Mouse (Mus musculus): ENCODE results near the gene Gm4181. TPM values are rescaled to one million over a fixed set of nuclear protein-coding genes. Genes with fewer than 3 reads are reported as not detected.

The Gm4181 gene
- not detected for polyA plus RNA-seq (2015; fragmentation: Illumina TruSeq; extraction: RNeasy Lipid Tissue Mini Kit (QIAGEN cat#74804); ENCODE audit: insufficient read depth, low read depth, low replicate concordance)

DNA sequence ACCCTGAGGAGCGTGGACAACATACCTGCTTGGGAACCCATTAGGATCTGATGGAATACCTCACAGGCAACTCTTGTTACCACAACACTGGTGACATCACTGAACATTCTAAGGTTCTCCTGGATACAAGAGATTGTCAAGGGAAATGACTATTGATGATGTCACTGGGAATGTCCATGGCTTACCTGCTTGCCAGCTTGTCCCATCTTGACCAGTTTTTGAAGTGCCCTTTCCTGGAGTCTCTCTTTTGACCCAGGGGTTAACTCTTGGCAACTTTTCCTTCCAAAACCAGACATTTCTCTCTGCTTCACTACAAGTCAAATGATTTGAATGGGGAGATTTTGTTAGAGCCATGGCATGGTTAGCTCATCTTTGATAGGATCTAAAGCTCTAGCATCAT lies at the start of gene Gm4181:
Gene Gm4181 (minus strand): TSS at position 101 of the 400 bp plus-strand sequence.

DNA sequence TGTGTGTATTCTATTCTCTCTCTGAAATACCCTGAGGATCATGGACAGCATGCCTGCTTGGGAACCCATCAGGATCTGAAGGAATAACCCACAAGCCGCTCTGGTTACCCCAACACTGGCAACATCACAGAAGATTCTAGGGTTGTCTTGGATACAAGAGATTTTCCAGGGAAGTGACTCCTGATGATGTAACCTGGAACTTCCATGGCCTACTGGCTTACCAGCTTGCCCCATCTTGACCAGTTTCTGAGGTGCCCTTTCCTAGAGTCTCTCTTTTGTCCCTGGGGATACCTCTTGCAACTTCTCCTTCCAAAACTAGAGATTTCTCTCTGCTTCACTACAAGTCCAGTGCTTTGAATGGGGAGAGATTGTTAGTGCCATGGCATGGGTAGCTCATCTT lies 24.3 kb downstream of the Gm4181 start, which contains the start of gene Gm17078:
Gene Gm17078 (minus strand): TSS at position 101 of the 400 bp plus-strand sequence.

DNA sequence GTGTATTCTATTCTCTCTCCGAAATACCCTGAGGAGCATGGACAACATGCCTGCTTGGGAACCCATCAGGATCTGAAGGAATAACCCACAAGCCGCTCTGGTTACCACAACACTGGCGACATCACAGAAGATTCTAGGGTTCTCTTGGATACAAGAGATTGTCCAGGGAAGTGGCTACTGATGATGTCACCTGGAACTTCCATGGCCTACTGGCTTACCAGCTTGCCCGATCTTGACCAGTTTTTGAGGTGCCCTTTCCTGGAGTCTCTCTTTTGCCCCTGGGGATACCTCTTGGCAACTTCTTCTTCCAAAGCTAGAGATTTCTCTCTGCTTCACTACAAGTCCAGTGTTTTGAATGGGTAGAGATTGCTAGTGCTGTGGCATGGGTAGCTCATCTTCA lies 43.4 kb downstream of the Gm4181 start, which contains the start of gene Gm17174:
Gene Gm17174 (minus strand): TSS at position 101 of the 400 bp plus-strand sequence.

Other genes starting within 250 kb of the Gm4181 start
- not detected for gene Vmn2r88, start 224.8 kb downstream of the Gm4181 start, polyA plus RNA-seq (2015; fragmentation: Illumina TruSeq; extraction: RNeasy Lipid Tissue Mini Kit (QIAGEN cat#74804); ENCODE audit: insufficient read depth, low read depth, low replicate concordance)
- not detected for gene Vmn2r89, start 183.8 kb downstream of the Gm4181 start, polyA plus RNA-seq (2015; fragmentation: Illumina TruSeq; extraction: RNeasy Lipid Tissue Mini Kit (QIAGEN cat#74804); ENCODE audit: insufficient read depth, low read depth, low replicate concordance)
- gene Gm5622, start 82.9 kb downstream of the Gm4181 start, polyA plus RNA-seq (2015; fragmentation: Illumina TruSeq; extraction: RNeasy Lipid Tissue Mini Kit (QIAGEN cat#74804); ENCODE audit: insufficient read depth, low read depth, low replicate concordance), result not detected
- not detected for gene Gm17175, start 61.6 kb downstream of the Gm4181 start, polyA plus RNA-seq (2015; fragmentation: Illumina TruSeq; extraction: RNeasy Lipid Tissue Mini Kit (QIAGEN cat#74804); ENCODE audit: insufficient read depth, low read depth, low replicate concordance)
- not detected for gene Gm17174, start 43.5 kb downstream of the Gm4181 start, polyA plus RNA-seq (2015; fragmentation: Illumina TruSeq; extraction: RNeasy Lipid Tissue Mini Kit (QIAGEN cat#74804); ENCODE audit: insufficient read depth, low read depth, low replicate concordance)
- not detected for gene Gm17078, start 24.4 kb downstream of the Gm4181 start, polyA plus RNA-seq (2015; fragmentation: Illumina TruSeq; extraction: RNeasy Lipid Tissue Mini Kit (QIAGEN cat#74804); ENCODE audit: insufficient read depth, low read depth, low replicate concordance)
- gene Gm17079, start 59.8 kb upstream of the Gm4181 start, polyA plus RNA-seq (2015; fragmentation: Illumina TruSeq; extraction: RNeasy Lipid Tissue Mini Kit (QIAGEN cat#74804); ENCODE audit: insufficient read depth, low read depth, low replicate concordance), result not detected
- not detected for gene Gm5800, start 81.5 kb upstream of the Gm4181 start, polyA plus RNA-seq (2015; fragmentation: Illumina TruSeq; extraction: RNeasy Lipid Tissue Mini Kit (QIAGEN cat#74804); ENCODE audit: insufficient read depth, low read depth, low replicate concordance)
- gene Ang4, start 137.9 kb upstream of the Gm4181 start, polyA plus RNA-seq (2015; fragmentation: Illumina TruSeq; extraction: RNeasy Lipid Tissue Mini Kit (QIAGEN cat#74804); ENCODE audit: insufficient read depth, low read depth, low replicate concordance), result not detected
- not detected for gene AY358078, start 164.4 kb upstream of the Gm4181 start, polyA plus RNA-seq (2015; fragmentation: Illumina TruSeq; extraction: RNeasy Lipid Tissue Mini Kit (QIAGEN cat#74804); ENCODE audit: insufficient read depth, low read depth, low replicate concordance)
- not detected for gene Ear6, start 218.0 kb upstream of the Gm4181 start, polyA plus RNA-seq (2015; fragmentation: Illumina TruSeq; extraction: RNeasy Lipid Tissue Mini Kit (QIAGEN cat#74804); ENCODE audit: insufficient read depth, low read depth, low replicate concordance)
- 14.3 TPM for gene Mettl17, start 249.2 kb upstream of the Gm4181 start, polyA plus RNA-seq (2015; fragmentation: Illumina TruSeq; extraction: RNeasy Lipid Tissue Mini Kit (QIAGEN cat#74804); ENCODE audit: insufficient read depth, low read depth, low replicate concordance)